Mouse (Mus musculus) heart, adult 2 months (tissue): ENCODE results near the gene Vil1. TPM values are rescaled to one million over a fixed set of nuclear protein-coding genes. Genes with fewer than 3 reads are reported as not detected.

Experiments
- DNase-seq, 2 experiments: peaks; one replicate each; pipeline ENCODE4 v3.0.0; 2021
- H3K27ac ChIP-seq: fragments of 200-600 bp; 2 replicates; pipeline ENCODE4 v1.8.1; 2022
- H3K27me3 ChIP-seq: fragments of 200-500 bp; 2 replicates; pipeline ENCODE4 v1.6.1; 2012; ENCODE audit warnings: mild to moderate bottlenecking, low read length, inconsistent platforms, mixed read lengths; ENCODE audit not compliant: control insufficient read depth, insufficient read depth
- H3K36me3 ChIP-seq: fragments of 200-500 bp; 2 replicates; pipeline ENCODE4 v1.6.1; 2012; ENCODE audit warnings: low read length, inconsistent platforms; ENCODE audit not compliant: control insufficient read depth, insufficient read depth
- H3K4me1 ChIP-seq: fragments of 200-500 bp; 2 replicates; pipeline ENCODE4 v1.6.1; 2011; ENCODE audit warnings: low read length; ENCODE audit not compliant: control insufficient read depth, insufficient read depth
- H3K4me3 ChIP-seq: fragments of 200-600 bp; 2 replicates; pipeline ENCODE4 v1.8.1; 2022
- H3K79me2 ChIP-seq: fragments of 200-500 bp; replicated peaks from 2 replicates; pipeline ENCODE4 v1.6.1; 2012; ENCODE audit warnings: mild to moderate bottlenecking, inconsistent platforms, low read length, moderate library complexity, mixed read lengths; ENCODE audit not compliant: control insufficient read depth, insufficient read depth
- H3K9ac ChIP-seq: fragments of 200-500 bp; 2 replicates; pipeline ENCODE4 v1.6.1; 2012; ENCODE audit warnings: low read depth, mild to moderate bottlenecking, control low read depth, inconsistent platforms, low read length, mixed read lengths
- CTCF ChIP-seq: fragments of 200-600 bp; IDR thresholded peaks from 2 replicates; pipeline ENCODE4 v1.8.1; 2022; ENCODE audit warnings: antibody characterized with exemption, mild to moderate bottlenecking, moderate library complexity
- EP300 ChIP-seq: fragments of 200-500 bp; IDR thresholded peaks from 2 replicates; pipeline ENCODE4 v1.6.1; 2011; ENCODE audit warnings: low read depth, low read length, control low read depth; ENCODE audit not compliant: insufficient read depth
- POLR2A ChIP-seq: fragments of 200-500 bp; IDR thresholded peaks from 2 replicates; pipeline ENCODE4 v1.6.1; 2011; ENCODE audit warnings: mild to moderate bottlenecking, low read depth, low read length, control low read depth; ENCODE audit not compliant: insufficient read depth
- WGBS: fragments of 180-500 bp; shearing (Covaris S2); methylation state at CpG from one replicate; pipeline ENCODE4 v1.1.7; 2018; 5-methylcytosine and 5-hydroxymethylcytosine counted together
- intact Hi-C: fragments of 180-260 bp; cut with DNase I; formaldehyde crosslinking; loops from one replicate; pipeline ENCODE4 v1.15.1; 2025
- polyA plus RNA-seq: library from polyadenylated mRNA; depleted of rRNA; stranded (reverse); fragments of >200 nt; gene quantifications from 2 replicates; pipeline ENCODE4 v1.2.3, GENCODE M21; 2012
- total RNA-seq, 2 experiments: library from RNA; stranded (reverse); gene quantifications; 2 replicates each; pipeline ENCODE4 v1.2.3; 2021

Gene Vil1
- total and polyA plus RNA-seq, 3 experiments, result 0.27 to 0.97 (median 0.80) TPM

GRCm38 (mm10) chr1:74425845-74426244, 16.7 kb downstream of the Vil1 start:
- Histone ChIP-seq H3K79me2 (no peaks in the 10 kb centered on the region), H3K27ac (no peak overlapping the region), H3K36me3 (no peaks in the 10 kb centered on the region), H3K4me1 (no peaks in the 10 kb centered on the region), H3K27me3 (no peaks in the 10 kb centered on the region), H3K9ac (no peak overlapping the region), H3K4me3 (no peak overlapping the region)
- no peak for TF ChIP-seq POLR2A
- TF ChIP-seq CTCF, result no peak
- TF ChIP-seq EP300, result no peak
- DNase-seq, result no peak
- intact Hi-C loops, result no loop called here
- WGBS, result 48% methylated on average over 7 of the region's 7 CpGs

GRCm38 (mm10) chr1:74433220-74433619, 24.0 kb downstream of the Vil1 start:
- Histone ChIP-seq H3K4me1 (peaks cover 4% of the 10 kb centered on the region), H3K79me2 (no peaks in the 10 kb centered on the region), H3K27ac (no peak overlapping the region), H3K36me3 (peaks cover 4% of the 10 kb centered on the region; the same call in 1 of the 2 replicates), H3K9ac (no peak overlapping the region), H3K4me3 (no peak overlapping the region), H3K27me3 (no peaks in the 10 kb centered on the region)
- DNase-seq, result no peak
- TF ChIP-seq EP300 (no peak), CTCF (no peak), POLR2A (no peak)
- 75% methylated on average over 6 of the region's 6 CpGs for WGBS
- intact Hi-C loops, result no loop called here

GRCm38 (mm10) chr1:74434596-74434995, 25.4 kb downstream of the Vil1 start:
- 29% methylated on average over 5 of the region's 5 CpGs for WGBS
- intact Hi-C loops, result no loop called here
- Histone ChIP-seq H3K4me3 (no peak overlapping the region), H3K9ac (no peak overlapping the region), H3K27ac (no peak overlapping the region), H3K27me3 (no peaks in the 10 kb centered on the region), H3K79me2 (no peaks in the 10 kb centered on the region), H3K4me1 (peaks cover 4% of the 10 kb centered on the region), H3K36me3 (peaks cover 4% of the 10 kb centered on the region; the same call in 1 of the 2 replicates)
- DNase-seq, result peak in 1 of 2 experiments; percentile 14
- TF ChIP-seq POLR2A, result no peak
- TF ChIP-seq CTCF, result no peak
- TF ChIP-seq EP300, result no peak

- Histone ChIP-seq H3K79me2 (no peaks in the 10 kb centered on the region), H3K4me3 (no peak overlapping the region), H3K9ac (no peak overlapping the region), H3K27me3 (no peaks in the 10 kb centered on the region), H3K4me1 (peaks cover 4% of the 10 kb centered on the region), H3K27ac (no peak overlapping the region), H3K36me3 (peaks cover 4% of the 10 kb centered on the region; the same call in 1 of the 2 replicates)
- WGBS, result 70% methylated on average over 6 of the region's 6 CpGs
- DNase-seq, result peak in 1 of 2 experiments; percentile 11
- intact Hi-C loops, result no loop called here
- TF ChIP-seq CTCF (no peak), EP300 (no peak), POLR2A (no peak)
Measured at GRCm38 (mm10) chr1:74435563-74435962, 26.4 kb downstream of the Vil1 start.

GRCm38 (mm10) chr1:74437702-74438427, 28.7 kb downstream of the Vil1 start:
- intact Hi-C loops, result no loop called here
- no peak overlapping the region for H3K4me3 ChIP-seq
- H3K27ac ChIP-seq, result no peak overlapping the region
- no peaks in the 10 kb centered on the region for H3K79me2 ChIP-seq
- 56% methylated on average over 8 of the region's 8 CpGs for WGBS
- DNase-seq, result peak in 1 of 2 experiments; percentile 66
- H3K4me1 ChIP-seq, result peaks cover 4% of the 10 kb centered on the region
- H3K27me3 ChIP-seq, result no peaks in the 10 kb centered on the region
- no peak for TF ChIP-seq CTCF
- TF ChIP-seq POLR2A, result no peak
- TF ChIP-seq EP300, result no peak
- no peak overlapping the region for H3K9ac ChIP-seq
- H3K36me3 ChIP-seq, result peaks cover 4% of the 10 kb centered on the region

GRCm38 (mm10) chr1:74439166-74439876, 30.1 kb downstream of the Vil1 start:
- Histone ChIP-seq H3K27ac (no peak overlapping the region), H3K36me3 (peaks cover 4% of the 10 kb centered on the region), H3K79me2 (no peaks in the 10 kb centered on the region), H3K27me3 (no peaks in the 10 kb centered on the region), H3K4me1 (peaks cover 4% of the 10 kb centered on the region), H3K9ac (no peak overlapping the region), H3K4me3 (no peak overlapping the region)
- WGBS, result 84% methylated on average over 19 of the region's 19 CpGs
- intact Hi-C loops, result no loop called here
- no peak for DNase-seq
- TF ChIP-seq POLR2A (no peak), EP300 (no peak), CTCF (no peak)
